Mouse (Mus musculus) forebrain, embryonic 10.5 days (tissue): ENCODE measurements around the gene Sez6l. TPM values are rescaled to one million over a fixed set of nuclear protein-coding genes. Genes with fewer than 3 reads are reported as not detected.

Experiments
- DNase-seq: peaks from one replicate; pipeline ENCODE4 v3.0.0-alpha.2; 2017; ENCODE audit warnings: low spot score; ENCODE audit errors: extremely low spot score
- H3K27ac ChIP-seq: fragments of 300-500 bp; sonication (generic); 2 replicates; pipeline ENCODE4 v1.5.1; 2016; ENCODE audit warnings: mild to moderate bottlenecking
- H3K27me3 ChIP-seq: fragments of 300-500 bp; sonication (generic); 2 replicates; pipeline ENCODE4 v1.6.1; 2016; ENCODE audit warnings: mild to moderate bottlenecking; ENCODE audit not compliant: poor library complexity, severe bottlenecking
- H3K36me3 ChIP-seq: fragments of 300-500 bp; sonication (generic); replicated peaks from 2 replicates; pipeline ENCODE4 v1.6.1; 2016; ENCODE audit warnings: mild to moderate bottlenecking, moderate library complexity
- H3K4me1 ChIP-seq: fragments of 300-500 bp; sonication (generic); 2 replicates; pipeline ENCODE4 v1.6.1; 2016
- H3K4me3 ChIP-seq: fragments of 300-500 bp; sonication (generic); 2 replicates; pipeline ENCODE4 v1.5.1; 2016; ENCODE audit warnings: mild to moderate bottlenecking, moderate library complexity
- H3K9me3 ChIP-seq: fragments of 300-500 bp; sonication (generic); 2 replicates; pipeline ENCODE4 v1.6.1; 2016; ENCODE audit warnings: mild to moderate bottlenecking, moderate library complexity
- WGBS: fragments of 180-500 bp; shearing (Covaris S2); methylation state at CpG from one replicate; pipeline ENCODE4 v1.1.7; 2016; 5-methylcytosine and 5-hydroxymethylcytosine counted together
- polyA plus RNA-seq: library from polyadenylated mRNA; unstranded; fragments of >200 nt; fragmentation: Nextera tagmentation; extraction: Ambion mirVana; gene quantifications from 2 replicates; pipeline ENCODE4 v1.2.1, GENCODE M21; 2016

The Sez6l gene
- polyA plus RNA-seq, 1 experiment from 2014 or later: 1.4 TPM

GRCm38 (mm10) chr5:112575151-112575915 is 1.7 kb downstream of the Sez6l start:
- 8% methylated on average over 12 of the region's 12 CpGs for WGBS

DNA sequence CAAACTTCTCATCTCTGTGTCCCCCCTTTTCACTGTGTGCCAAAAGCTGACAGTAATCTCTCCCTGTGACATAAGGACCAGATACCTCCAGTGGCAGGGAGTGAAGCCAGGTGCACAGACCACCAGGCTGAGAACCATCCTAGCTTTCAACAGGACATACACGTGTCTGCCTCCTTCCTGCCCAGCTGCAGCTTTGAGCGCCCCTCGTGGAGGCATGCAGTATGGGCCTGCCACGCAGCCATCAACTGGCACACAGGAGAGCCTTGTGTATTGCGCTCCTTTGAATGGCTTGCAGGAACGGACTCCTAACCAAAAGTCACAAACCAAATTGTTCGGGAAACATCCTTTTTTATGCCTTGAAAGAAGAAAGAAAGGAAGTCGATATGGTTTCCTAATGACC is 3.1 kb downstream of the Sez6l start:
- no peak overlapping the region for H3K27ac ChIP-seq
- peaks cover 70% of the 10 kb centered on the region for H3K27me3 ChIP-seq
- WGBS: 12% methylated on average over 8 of the region's 8 CpGs
- peak; percentile 71 for DNase-seq
- H3K4me1 ChIP-seq: peaks cover 44% of the 10 kb centered on the region
- H3K4me3 ChIP-seq: no peak overlapping the region
- H3K9me3 ChIP-seq: no peaks in the 10 kb centered on the region
- no peaks in the 10 kb centered on the region for H3K36me3 ChIP-seq

More at GRCm38 (mm10) chr5:112575151-112575915, 1.7 kb downstream of the Sez6l start:
- H3K4me1 ChIP-seq: peaks cover 44% of the 10 kb centered on the region
- H3K27ac ChIP-seq: no peak overlapping the region
- DNase-seq: peak; percentile 64
- no peaks in the 10 kb centered on the region for H3K36me3 ChIP-seq
- no peaks in the 10 kb centered on the region for H3K9me3 ChIP-seq
- H3K27me3 ChIP-seq: peaks cover 84% of the 10 kb centered on the region
- H3K4me3 ChIP-seq: peak overlapping the region; percentile 57

DNA sequence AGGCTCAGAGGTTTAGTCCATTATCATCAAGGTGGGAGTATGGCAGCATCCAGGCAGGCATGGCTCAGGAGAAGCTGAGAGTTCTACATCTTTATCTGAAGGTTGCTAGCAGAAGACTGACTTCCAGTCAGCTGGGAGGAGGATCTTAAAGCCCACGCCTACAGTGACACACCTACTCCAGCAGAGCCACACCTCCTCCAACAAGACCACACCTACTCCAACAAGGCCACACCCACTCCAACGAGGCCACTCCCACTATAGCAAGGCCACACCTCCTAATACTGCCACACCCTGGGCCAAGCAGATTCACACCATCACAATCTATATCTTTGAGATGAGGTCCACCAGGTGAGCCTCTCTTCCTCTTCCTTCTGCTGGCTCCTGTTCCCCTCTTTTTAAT is 4.8 kb downstream of the Sez6l start:
- H3K4me1 ChIP-seq: peaks cover 34% of the 10 kb centered on the region
- 66% methylated on average over 2 of the region's 2 CpGs for WGBS
- H3K9me3 ChIP-seq: no peaks in the 10 kb centered on the region
- H3K4me3 ChIP-seq: no peak overlapping the region
- no peak overlapping the region for H3K27ac ChIP-seq
- H3K27me3 ChIP-seq: peaks cover 53% of the 10 kb centered on the region
- DNase-seq: no peak
- H3K36me3 ChIP-seq: no peaks in the 10 kb centered on the region

GRCm38 (mm10) chr5:112565489-112565888 is 11.5 kb downstream of the Sez6l start:
- no peak for DNase-seq
- no peak overlapping the region for H3K4me3 ChIP-seq
- WGBS: 70% methylated on average over 8 of the region's 8 CpGs
- H3K27ac ChIP-seq: no peak overlapping the region
- no peaks in the 10 kb centered on the region for H3K9me3 ChIP-seq
- H3K4me1 ChIP-seq: peaks cover 28% of the 10 kb centered on the region
- peaks cover 34% of the 10 kb centered on the region; the same call in 1 of the 2 replicates for H3K27me3 ChIP-seq
- H3K36me3 ChIP-seq: no peaks in the 10 kb centered on the region

GRCm38 (mm10) chr5:112565083-112565482 is 11.9 kb downstream of the Sez6l start:
- H3K27ac ChIP-seq: no peak overlapping the region

DNA sequence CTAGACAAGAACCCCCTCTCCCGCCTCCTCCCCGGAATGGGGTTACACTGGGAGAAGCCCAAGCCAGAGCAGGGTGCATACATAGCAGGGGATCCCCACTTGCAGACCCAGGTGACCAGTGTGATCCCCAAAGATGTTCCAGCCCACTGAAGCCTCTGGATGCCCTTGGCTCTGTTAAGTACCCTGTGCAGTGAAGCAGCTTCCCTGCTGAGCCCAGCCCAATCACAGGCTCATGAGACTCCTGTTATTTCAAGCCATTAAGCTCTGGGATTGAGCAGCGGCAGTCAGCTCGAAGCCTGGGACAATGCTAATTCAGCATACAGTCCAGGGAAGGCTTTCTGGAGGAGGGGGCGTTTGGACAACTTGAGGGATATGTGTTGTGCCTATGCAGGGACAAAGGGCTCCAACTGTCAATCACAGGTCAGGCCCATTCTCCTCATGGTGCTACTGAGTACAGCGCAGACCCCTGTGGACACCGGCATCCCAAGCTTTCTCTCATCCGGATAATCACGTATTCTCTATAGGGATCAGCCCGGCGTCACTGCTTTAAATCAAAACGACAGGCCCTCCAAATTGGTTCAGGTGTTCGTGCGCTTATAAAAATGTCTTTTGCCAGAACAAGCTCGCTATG is 16.0 kb downstream of the Sez6l start:
- WGBS: 35% methylated on average over 15 of the region's 15 CpGs
- DNase-seq: peak; percentile 35
- Histone ChIP-seq H3K36me3 (no peaks in the 10 kb centered on the region), H3K4me3 (no peak overlapping the region), H3K27ac (no peak overlapping the region), H3K4me1 (peaks cover 31% of the 10 kb centered on the region), H3K27me3 (peaks cover 38% of the 10 kb centered on the region; the same call in 1 of the 2 replicates), H3K9me3 (no peaks in the 10 kb centered on the region)

More at GRCm38 (mm10) chr5:112565083-112565482, 11.9 kb downstream of the Sez6l start:
- 93% methylated on average over 17 of the region's 17 CpGs for WGBS
- H3K36me3 ChIP-seq: no peaks in the 10 kb centered on the region
- no peak overlapping the region for H3K4me3 ChIP-seq
- H3K4me1 ChIP-seq: peaks cover 33% of the 10 kb centered on the region
- DNase-seq: no peak
- no peaks in the 10 kb centered on the region for H3K9me3 ChIP-seq
- H3K27me3 ChIP-seq: peaks cover 37% of the 10 kb centered on the region; the same call in 1 of the 2 replicates

DNA sequence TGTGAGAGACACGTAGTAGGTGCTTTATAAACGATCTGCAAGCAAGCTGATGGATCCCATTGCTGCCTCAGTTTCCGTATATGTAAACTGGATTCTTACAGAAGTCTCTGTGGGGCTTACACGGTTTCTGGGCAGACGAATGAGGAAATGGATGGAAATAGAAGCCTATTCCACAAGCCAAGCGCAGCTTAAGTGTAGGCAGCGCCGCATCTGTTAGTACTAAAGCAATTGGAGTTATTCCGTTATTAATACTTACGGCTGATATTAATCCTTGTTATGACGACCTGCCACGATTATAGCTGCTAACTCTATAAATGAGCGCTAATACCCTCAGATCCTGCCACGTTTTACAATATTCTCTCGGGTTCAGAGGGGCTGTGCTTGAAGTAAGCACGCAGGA is 16.8 kb downstream of the Sez6l start:
- peaks cover 36% of the 10 kb centered on the region; the same call in 1 of the 2 replicates for H3K27me3 ChIP-seq
- peaks cover 25% of the 10 kb centered on the region for H3K4me1 ChIP-seq
- H3K4me3 ChIP-seq: no peak overlapping the region
- no peak overlapping the region for H3K27ac ChIP-seq
- no peaks in the 10 kb centered on the region for H3K9me3 ChIP-seq
- 86% methylated on average over 16 of the region's 16 CpGs for WGBS
- no peak for DNase-seq
- H3K36me3 ChIP-seq: no peaks in the 10 kb centered on the region

- no peak for DNase-seq
- Histone ChIP-seq H3K27ac (no peak overlapping the region), H3K27me3 (peaks cover 26% of the 10 kb centered on the region; the same call in 1 of the 2 replicates), H3K4me1 (peaks cover 35% of the 10 kb centered on the region), H3K4me3 (no peak overlapping the region), H3K9me3 (no peaks in the 10 kb centered on the region), H3K36me3 (no peaks in the 10 kb centered on the region)
- 94% methylated on average over 4 of the region's 4 CpGs for WGBS
These were observed 19.6 kb downstream of the Sez6l start for GRCm38 (mm10) chr5:112557396-112557795.

GRCm38 (mm10) chr5:112556640-112557039 is 20.3 kb downstream of the Sez6l start:
- Histone ChIP-seq H3K9me3 (no peaks in the 10 kb centered on the region), H3K4me1 (peaks cover 35% of the 10 kb centered on the region), H3K27me3 (peaks cover 19% of the 10 kb centered on the region; the same call in 1 of the 2 replicates), H3K27ac (no peak overlapping the region), H3K4me3 (no peak overlapping the region), H3K36me3 (no peaks in the 10 kb centered on the region)
- 85% methylated on average over 3 of the region's 3 CpGs for WGBS
- no peak for DNase-seq

DNA sequence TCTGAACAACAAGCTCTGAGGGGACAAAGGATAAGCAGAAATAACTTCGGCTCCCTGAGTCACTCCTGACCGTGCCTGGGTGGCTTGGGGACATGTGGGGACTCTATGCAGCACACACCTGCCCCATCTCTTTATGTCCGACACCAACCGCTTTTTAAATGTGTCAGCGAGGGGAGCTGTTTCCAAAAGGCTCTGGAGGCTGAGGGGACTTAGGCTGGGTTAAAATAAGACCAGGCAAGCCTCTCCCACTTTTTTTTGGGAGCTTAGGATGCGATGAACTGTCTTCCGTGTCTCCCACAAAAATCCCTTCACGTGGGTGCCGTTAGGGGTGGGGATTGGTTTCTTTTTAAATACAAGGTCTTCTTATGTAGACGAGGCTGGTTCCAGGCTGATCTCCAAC is 22.5 kb downstream of the Sez6l start:
- no peak for DNase-seq
- Histone ChIP-seq H3K9me3 (no peaks in the 10 kb centered on the region), H3K36me3 (no peaks in the 10 kb centered on the region), H3K4me3 (no peak overlapping the region), H3K4me1 (peaks cover 33% of the 10 kb centered on the region), H3K27me3 (peaks cover 8% of the 10 kb centered on the region; the same call in 1 of the 2 replicates), H3K27ac (no peak overlapping the region)
- 70% methylated on average over 10 of the region's 10 CpGs for WGBS

DNA sequence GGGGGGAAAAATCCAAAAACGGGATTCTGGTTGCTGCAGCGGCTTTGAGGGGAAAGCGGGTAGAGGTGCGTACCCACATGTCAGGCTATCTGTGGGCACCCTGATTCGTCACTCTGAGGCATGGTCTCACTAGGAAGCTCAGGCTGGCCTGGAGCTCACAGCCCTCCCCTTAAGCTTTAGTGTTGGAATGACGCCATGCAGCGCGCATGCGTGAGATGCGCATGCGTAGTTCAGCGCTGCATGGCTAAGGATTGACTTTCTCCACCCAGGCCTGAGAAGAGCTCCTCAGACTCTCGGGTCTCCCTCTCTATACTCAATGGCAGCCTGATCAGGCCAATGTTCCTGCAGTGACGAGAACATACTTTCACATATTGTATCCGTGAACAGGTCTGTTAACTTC is 24.2 kb downstream of the Sez6l start:
- peaks cover 42% of the 10 kb centered on the region for H3K4me1 ChIP-seq
- no peaks in the 10 kb centered on the region for H3K36me3 ChIP-seq
- no peaks in the 10 kb centered on the region for H3K9me3 ChIP-seq
- DNase-seq: no peak
- H3K27me3 ChIP-seq: peaks cover 5% of the 10 kb centered on the region; the same call in 1 of the 2 replicates
- H3K27ac ChIP-seq: 0 out of 2 replicates have a peak overlapping the region, but pooled peaks have one; percentile 25
- WGBS: 90% methylated on average over 15 of the region's 15 CpGs
- no peak overlapping the region for H3K4me3 ChIP-seq

DNA sequence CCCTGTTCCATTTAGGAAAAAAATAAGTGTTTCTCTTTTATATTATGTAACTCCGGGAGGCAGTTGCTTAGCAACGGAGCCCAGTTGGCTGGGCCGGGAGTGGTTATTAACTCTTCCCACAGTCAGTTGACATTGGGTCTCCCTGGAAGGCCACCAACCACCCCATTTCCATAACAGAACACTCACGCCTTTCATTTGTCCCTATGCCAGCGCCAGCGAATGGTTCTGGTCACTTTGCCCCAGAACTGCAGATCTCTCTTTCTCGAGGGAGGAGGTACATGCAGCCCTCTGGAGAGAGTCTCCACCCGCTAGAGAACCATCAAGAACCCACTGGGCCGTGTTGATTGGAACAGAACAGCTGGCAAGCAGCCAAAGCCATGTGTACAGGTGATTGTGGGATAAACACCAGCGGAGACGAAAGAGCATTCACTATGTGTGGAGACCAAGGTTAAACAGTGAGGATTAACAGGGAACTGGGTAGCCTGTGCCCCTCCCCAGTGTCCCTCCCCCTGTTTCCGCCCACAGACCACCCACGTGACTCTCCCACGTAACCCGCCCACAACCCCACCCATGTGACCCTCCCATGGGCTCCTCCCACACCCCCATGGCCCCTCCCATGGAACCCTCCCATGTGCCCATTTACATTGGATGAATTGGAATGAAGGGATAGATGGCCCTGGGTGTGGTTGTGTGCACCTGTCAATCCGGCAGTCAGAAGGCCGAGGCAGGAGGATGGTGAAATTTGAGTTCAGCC is 24.8 kb downstream of the Sez6l start:
- no peak overlapping the region for H3K4me3 ChIP-seq
- DNase-seq: no peak
- peaks cover 5% of the 10 kb centered on the region; the same call in 1 of the 2 replicates for H3K27me3 ChIP-seq
- peak overlapping the region; percentile 40; the same call in 1 of the 2 replicates for H3K27ac ChIP-seq
- H3K9me3 ChIP-seq: no peaks in the 10 kb centered on the region
- WGBS: 65% methylated on average over 17 of the region's 17 CpGs
- H3K4me1 ChIP-seq: peaks cover 42% of the 10 kb centered on the region
- no peaks in the 10 kb centered on the region for H3K36me3 ChIP-seq
